Mouse (Mus musculus): ENCODE measurements around the gene Mertk. TPM values are rescaled to one million over a fixed set of nuclear protein-coding genes. Genes with fewer than 3 reads are reported as not detected.

Gene Mertk
- total RNA-seq, 2 experiments from 2014 or later = 32.3 to 36.8 TPM

DNA sequence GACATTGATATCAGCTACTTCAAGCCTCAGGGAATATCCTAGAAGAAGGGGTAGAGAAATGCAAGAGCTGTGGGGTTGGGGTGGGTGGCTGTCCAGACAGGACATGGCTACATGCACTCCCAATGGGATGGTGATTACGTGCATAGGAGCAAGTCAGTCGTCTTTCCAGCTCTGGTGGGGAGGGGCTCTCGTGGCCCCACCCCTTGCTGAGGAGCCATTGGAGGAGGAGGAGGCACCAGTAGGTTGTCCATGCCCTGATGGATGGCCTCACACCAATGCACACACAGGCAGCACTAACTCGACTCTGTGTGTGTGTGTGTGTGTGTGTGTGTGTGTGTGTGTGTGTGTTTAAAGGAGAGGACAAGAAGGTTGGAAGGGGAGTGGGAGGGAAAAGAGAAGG is 106.6 kb downstream of the Mertk start:
- DNase-seq (ENCODE audit: low spot score in 2 of 2) = no peak
- intact Hi-C loops (cut with DNase I) = no loop called here

DNA sequence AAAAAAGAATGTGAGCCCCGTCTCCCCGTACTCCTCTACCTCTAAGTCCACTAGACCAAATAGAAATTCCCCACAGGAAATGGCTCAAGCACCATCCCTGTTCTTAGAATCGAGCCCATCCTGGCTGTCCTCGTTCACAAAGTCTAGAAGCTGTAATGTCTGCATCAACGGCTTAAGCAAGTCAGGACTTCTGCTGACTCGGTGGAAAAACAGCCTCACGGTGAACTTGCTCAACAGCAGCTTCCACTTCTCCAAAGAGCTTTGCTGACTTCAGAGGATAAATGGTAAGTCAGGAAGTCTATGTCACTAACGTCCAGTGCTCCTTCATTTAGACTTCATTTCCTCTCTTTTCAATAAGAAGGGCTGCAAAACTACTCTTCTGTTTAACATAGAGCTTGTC is 107.8 kb downstream of the Mertk start:
- intact Hi-C loops (cut with DNase I) = no loop called here

DNA sequence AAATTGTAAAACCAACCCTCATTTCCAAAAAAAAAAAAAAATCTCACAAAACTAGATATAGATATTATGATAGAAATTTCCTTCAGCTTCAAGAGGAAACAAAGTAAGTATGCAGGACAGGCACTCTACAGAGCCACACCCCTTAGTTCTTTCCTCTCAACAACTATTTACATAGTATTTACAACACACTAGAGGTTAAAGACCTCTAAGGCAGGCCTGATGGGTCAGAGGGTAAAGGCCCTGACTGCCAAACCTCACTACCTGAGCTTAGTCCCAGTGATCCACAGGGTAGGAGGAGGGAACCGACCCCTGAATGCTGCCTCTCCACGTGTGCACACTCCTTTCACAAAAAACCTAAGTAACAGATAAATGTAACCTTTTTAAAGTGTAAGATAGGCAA is 114.0 kb downstream of the Mertk start:
- intact Hi-C loops (cut with DNase I) = no loop called here
- no peak for DNase-seq (ENCODE audit: low spot score in 2 of 2)

More for the DNA sequence above, 107.8 kb downstream of the Mertk start:
- peak in 1 of 2 experiments; percentile 58 for DNase-seq (ENCODE audit: low spot score in 2 of 2)

DNA sequence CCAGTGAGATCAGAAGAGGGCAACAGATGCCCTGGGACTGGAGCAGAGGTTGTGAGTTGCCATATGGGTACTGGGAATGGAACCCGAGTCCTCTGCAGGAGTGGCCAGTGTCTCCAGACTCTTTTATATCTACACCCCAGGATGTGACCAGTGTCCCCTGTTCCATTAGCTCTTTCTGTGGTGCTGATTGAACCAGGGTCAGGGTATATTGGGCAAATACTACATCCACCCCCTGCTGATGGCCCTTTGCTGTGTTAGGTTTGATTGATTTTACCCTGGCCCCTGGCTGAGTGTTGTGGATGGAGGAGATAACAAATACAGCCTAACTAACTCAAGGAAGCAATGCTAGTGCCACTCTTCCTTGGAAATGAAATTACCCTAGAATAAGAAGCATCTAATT is 117.6 kb downstream of the Mertk start:
- no peak for DNase-seq (ENCODE audit: low spot score in 2 of 2)
- intact Hi-C loops (cut with DNase I) = no loop called here

DNA sequence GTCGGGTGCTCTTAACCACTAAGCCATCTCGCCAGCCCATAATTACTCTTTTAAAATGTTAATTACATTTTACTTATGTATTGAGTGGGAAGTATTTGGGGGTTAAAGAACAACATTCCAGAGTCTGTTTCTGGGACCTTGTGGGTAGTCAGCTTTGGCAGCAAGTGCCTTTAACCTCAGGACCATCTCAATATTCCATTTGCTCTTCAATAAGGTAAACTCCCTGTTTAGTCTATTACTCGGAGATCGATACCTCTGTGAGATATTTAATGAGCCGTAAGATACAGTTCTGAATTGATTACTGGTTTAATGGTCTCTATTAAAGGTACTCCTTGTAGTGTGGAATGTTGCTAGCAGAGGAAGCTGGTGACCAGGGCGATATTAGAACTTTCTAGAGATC is 118.2 kb downstream of the Mertk start:
- DNase-seq (ENCODE audit: low spot score in 2 of 2) = no peak
- intact Hi-C loops (cut with DNase I) = loop anchor here (1.0 kb wide), 2 partner anchors 71 to 119 kb away; partner anchors contain the start of gene Mertk

DNA sequence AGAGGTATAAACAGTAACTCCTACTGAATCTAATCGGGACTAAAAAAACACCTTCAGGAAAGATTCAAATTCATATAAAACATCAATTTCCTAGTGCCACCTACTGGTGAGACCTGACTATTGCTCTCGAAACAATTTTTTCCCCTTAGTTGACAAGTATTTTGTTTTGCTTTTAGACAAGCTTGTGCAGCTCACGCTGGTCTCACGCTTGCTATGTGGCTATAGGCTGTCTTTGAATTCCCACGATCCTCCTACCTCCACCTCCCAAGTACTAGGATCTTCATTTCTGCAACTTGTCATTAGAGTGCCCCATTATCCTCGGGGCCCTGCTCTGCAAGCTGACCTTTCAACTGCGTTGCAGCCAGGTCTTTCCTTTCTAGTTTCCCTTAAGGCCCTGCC is 118.6 kb downstream of the Mertk start:
- peak in 1 of 2 experiments; percentile 90 for DNase-seq (ENCODE audit: low spot score in 2 of 2)
- intact Hi-C loops (cut with DNase I) = loop anchor here (1.0 kb wide), 2 partner anchors 71 to 119 kb away; partner anchors contain the start of gene Mertk

DNA sequence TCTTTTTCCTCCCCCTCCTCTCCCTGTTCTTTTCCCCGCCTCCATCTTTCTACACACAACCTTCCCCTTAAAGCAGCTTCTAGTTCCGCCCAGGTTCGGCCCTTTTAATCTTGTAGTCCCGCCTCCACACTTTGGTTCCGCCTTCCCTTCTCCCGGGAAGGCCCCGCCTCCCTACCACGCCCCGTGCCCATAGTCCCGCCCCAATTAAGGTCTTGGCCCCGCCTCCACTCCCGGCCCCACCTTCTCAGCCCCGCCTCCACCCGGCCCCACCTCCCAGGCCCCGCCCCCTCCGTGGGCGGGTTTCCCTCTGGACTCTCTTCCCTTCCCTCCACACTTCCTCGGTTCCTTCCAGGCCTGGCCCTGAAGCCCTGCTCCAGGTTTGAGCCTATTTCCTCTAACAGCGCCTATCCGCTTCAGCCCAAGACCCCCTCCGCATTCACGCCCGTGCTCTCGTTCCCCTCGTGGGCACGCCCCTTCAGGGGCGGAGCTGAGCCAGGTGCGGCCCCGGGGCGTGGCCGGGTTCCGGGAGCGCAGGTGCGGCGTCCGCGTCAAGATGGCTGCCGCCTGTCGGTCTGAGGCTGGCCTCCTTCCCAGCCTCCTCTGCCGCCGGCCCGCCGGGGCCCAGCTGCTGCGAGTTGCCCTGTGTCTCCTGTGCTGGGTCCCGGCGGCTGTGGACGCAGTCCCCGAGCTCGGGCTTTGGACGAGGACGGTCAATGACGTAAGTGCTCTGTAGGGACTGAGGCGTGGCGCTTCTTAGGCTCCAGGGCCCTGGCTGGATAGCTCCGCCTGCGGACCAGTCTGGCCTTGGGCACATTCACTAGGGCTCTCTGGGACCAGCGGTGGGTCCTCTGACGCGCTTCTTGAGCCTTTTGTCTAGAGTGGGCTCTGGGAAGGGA is 119.3 kb downstream of the Mertk start, which contains the start of gene Tmem87b:
TSS of gene Tmem87b (plus strand) at position 333 of the 896 bp plus-strand sequence.
- intact Hi-C loops (cut with DNase I) = loop anchor here (1.0 kb wide), 2 partner anchors 72 to 120 kb away; partner anchors contain the start of gene Mertk

DNA sequence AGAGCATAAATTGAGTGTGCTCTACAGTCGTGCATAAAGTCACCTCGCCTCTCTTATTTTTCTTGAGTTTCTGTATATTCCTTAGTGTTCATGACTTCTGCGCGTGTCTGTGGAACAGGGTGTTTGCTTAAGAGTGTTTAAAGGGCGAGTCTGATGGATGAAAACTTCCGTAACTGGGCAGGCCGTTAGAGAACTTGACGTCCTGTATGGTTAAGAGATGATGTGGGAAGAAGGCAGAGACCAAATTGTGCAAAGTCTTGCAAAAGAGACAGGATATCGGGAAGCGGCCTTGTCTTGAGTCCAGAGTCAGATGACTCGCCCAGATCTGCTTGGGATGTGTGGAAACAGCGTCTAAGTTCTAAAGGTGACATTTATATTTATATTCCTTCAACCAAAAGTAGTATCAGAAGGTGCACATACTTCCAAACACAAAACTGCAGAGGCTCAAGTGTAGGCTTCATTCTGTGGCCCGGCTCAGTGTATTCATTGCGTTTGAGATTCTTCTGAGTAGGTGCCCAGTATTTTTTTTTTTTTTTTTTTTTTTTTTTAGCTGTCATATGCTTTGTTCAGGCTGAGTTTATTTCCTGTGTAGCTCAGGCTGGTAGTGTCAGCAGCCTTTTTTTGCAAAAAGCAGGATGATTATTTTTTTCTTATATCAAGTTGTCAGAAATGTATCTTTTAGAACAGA is 120.3 kb downstream of the Mertk start:
- DNase-seq (ENCODE audit: low spot score in 2 of 2) = peak in 1 of 2 experiments; percentile 22
- intact Hi-C loops (cut with DNase I) = no loop called here

More for the DNA sequence above, 119.3 kb downstream of the Mertk start, which contains the start of gene Tmem87b:
- DNase-seq (ENCODE audit: low spot score in 2 of 2) = peak; percentile 96 to 98

DNA sequence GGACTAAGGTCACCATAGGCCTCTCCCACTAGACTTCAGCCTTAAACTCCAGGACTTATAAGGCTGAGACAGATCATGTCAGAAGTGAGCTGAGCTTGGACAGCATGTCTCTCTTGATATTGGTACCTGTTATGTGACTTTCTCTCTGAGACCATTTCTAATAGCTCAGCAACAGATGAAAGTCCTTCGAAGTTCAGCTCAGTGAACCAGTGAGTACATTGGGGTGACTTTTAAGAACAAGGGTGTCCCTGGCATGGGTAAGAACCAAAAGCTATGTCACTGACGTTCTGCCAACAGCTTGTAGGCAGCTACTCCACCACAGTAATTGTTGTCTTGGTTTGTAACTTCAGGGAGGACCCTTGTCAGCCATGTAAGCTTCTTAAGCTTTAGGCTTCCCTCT is 121.9 kb downstream of the Mertk start:
- no peak for DNase-seq (ENCODE audit: low spot score in 2 of 2)
- intact Hi-C loops (cut with DNase I) = no loop called here

DNA sequence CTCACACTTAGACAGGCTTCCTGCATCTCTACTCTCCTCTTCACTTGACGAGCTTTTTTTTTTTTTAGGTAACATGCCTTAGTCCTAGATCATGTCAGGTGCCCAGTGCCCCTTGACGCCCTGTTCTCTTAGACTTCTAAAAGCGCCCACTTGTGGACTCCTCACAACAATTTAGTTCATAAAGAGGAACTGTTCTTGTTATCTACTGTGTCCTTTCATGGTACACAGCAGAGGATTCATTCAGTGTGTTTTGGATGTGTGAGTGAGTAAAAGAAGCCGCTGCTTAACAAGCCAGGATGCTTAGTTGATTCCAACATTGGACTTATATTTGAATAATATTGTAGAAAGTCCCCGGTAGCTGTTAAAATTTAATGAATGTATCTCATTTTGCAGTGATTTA is 125.1 kb downstream of the Mertk start:
- intact Hi-C loops (cut with DNase I) = no loop called here
- no peak for DNase-seq (ENCODE audit: low spot score in 2 of 2)

DNA sequence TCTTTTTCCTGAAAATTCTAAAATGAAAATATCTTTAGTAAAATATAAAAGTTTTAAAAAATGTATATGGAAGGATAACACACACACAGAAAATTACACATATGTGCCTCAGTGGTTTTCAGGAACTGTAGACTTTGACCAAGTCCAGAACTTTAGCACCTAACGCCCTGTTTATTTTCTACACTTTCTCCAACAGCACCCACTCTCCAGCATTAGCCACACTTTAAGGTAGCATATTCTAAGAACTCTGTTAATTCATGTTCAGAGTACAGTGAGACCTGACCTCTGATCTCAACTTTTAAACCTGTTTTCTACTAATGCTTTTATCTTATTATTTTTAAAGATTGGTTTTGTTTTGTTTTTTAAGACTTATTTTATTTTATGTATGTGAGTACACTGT is 129.0 kb downstream of the Mertk start:
- intact Hi-C loops (cut with DNase I) = no loop called here

DNA sequence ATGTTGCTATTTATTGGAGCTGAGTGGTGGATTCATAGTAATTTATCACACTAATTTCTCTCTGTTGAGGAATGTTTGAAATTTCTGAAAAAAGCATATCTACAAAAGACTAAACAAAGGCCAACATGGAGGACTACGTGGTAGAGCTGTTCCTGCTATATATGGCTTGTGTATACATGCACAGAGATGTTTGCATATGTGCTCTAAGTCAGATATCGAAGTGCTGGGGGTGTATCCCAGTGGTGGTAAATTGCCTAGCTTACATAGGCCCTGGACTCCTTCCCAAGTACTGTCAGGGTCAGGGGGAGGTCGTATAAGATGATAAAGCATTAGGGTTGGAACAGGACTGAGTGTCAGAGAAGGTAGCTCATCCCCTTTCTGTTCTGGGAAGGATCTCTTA is 133.9 kb downstream of the Mertk start:
- no peak for DNase-seq (ENCODE audit: low spot score in 2 of 2)
- intact Hi-C loops (cut with DNase I) = no loop called here

More for the DNA sequence above, 129.0 kb downstream of the Mertk start:
- no peak for DNase-seq (ENCODE audit: low spot score in 2 of 2)

DNA sequence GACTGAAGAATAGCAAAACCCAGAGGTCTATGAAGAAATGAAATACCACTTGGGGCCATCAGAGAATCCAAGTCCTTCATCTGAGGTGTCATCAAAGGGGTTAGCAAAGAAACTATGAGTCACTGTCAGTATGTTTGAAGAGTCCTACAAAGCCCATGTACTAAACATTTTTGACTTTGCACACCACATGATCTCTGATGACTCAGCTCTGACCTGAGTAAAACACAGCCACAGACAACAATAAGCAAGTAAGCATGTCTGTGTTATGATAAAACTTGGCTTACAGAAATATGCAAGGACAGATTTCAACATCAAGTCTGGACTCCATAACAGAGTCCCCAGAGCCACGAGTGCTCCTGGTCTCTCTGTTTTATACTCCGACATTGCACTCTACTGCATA is 134.3 kb downstream of the Mertk start:
- intact Hi-C loops (cut with DNase I) = no loop called here
- DNase-seq (ENCODE audit: low spot score in 2 of 2) = no peak

DNA sequence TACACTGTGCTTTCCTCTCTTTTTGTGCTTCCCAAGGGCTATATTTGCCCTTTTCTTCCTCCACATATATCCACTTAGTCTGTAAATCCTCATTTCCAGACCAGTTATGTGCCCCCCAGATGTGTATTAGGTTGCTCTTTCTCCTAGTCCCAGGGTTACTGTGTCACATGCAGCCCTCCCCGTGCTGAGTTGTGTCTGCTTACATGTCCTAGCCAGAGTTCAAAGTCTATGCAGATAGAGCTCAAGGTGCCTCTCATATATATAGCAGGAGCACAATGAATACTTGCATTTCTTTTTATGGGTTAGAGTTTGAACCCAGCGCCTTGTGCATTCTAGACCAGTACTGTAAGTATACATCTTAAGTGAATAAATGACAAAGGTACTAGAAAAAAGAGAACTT is 134.7 kb downstream of the Mertk start:
- intact Hi-C loops (cut with DNase I) = no loop called here
- DNase-seq (ENCODE audit: low spot score in 2 of 2) = no peak

DNA sequence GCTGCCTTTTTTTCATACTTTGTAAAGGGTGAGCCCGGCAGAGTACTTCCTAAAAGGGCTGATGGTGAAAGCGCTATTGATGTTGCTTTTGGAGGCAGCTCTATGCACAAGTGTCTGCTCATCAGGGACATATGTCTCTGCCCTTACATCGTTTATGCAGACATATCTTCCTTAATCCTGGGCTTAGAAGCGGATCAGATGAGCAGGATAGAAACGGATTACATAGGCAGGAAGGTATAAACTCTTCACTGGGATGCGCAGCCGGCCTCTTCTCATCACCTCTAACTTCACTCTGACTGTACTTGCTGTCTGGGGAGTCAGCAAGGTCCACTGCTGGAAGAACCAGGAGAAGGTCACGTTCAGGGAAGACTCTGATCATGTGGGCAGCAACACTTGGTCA is 138.8 kb downstream of the Mertk start:
- intact Hi-C loops (cut with DNase I) = no loop called here
- no peak for DNase-seq (ENCODE audit: low spot score in 2 of 2)

DNA sequence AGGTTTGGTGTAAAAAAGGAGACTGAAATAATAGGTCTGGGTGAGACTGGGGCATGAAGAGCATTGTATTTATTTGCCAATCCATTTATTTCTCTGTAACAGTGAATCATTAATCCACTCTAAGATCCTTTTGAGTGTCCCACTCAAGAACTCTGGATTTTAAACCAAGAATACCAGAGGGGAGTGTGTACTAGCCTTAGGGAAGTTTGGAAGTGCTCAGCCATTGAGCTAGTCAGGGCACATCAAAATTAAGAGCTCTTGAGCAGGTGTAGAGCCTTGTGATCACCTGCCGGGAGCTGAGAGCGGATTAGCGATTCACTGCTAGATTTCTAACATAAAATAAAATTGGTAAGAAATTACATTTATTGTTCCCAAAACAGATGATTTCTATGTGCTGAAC is 139.9 kb downstream of the Mertk start:
- no peak for DNase-seq (ENCODE audit: low spot score in 2 of 2)
- intact Hi-C loops (cut with DNase I) = no loop called here

DNA sequence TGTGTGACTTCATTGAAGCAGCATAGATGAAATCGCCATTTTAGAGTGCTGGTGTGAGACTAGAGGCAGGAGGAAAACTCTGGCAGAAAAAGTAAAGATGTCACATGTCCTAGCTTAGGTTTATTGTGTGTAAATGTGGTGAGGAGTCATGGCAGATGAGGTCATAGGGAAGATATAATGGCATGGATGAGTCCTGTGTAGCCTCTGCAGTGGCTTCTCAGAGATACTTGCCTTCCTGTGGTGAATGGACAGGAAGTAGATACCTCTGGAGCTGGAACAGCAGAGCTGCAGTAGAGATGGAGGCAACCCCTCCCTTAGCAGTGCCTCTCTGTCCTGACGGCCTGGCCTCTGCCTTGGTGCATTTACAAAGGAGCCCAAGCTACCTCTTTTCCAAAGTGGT is 140.7 kb downstream of the Mertk start:
- no peak for DNase-seq (ENCODE audit: low spot score in 2 of 2)
- intact Hi-C loops (cut with DNase I) = no loop called here

DNA sequence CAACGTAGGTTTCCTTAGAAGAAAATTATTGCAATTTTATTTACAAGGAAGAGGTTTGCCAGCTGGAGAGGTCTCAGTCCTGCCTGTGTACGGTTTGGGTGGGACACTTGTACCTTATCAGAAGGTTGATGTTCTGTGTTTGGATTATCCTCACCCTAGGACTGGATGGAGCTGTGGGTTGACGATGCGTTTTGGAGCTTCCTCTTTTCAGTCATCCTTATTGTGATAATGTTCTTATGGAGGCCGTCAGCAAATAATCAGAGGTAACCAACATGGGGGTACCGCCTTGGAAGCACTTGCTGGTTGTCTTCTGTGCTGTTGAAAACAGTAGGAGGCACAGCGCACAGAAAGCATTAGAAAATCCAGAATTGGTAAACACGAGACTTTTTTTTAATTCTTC is 143.7 kb downstream of the Mertk start:
- intact Hi-C loops (cut with DNase I) = loop anchor here (5.0 kb wide), 1 partner anchor 220 kb away; no protein-coding TSS in a partner anchor
- DNase-seq (ENCODE audit: low spot score in 2 of 2) = no peak

DNA sequence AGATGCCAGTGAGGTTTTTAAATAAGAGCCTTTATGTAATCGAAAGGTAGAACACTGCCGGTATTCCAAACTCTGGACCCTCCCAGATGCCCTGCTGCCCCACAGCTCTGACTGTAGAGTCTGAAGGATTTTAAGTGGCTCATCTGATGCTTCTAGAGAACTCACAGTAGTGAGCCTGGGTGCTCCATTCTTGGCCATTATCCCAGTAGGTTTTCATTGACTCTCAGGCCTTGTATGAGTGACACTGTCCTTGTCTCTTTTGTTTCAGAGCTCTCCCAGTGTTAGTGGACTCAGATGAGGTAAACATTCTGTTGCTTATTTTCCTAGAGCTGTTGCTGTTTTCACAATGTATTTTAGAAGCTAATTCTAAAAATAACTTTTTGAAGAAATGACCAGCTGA is 151.3 kb downstream of the Mertk start:
- intact Hi-C loops (cut with DNase I) = loop anchor here (10.0 kb wide), 1 partner anchor 405 kb away; no protein-coding TSS in a partner anchor
- no peak for DNase-seq (ENCODE audit: low spot score in 2 of 2)

Data from left cerebral cortex, postnatal 25 days (tissue).